Mouse (Mus musculus): ENCODE results near the gene Cadps.

The Cadps gene

DNA sequence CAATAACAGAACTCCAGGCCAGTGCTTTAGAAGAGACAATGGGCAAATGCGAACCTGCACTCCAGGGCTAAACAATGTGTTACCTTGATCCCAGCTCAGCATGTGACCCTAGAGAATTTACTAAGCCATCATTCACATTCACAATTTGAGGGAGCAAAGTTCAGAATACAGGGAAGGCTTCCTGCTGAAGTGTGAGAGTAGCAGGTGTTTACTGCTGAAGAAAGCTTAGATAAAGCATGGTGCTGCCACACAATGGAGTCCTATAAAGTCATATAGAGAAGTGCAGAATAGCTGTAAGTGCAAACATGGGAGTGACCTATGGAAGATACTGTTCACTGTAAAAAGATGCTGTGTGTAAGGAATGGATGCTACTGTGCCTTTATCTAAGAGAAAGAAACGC is 91.9 kb downstream of the Cadps start:
- no peak for DNase-seq (ENCODE audit: low spot score in 2 of 2)

DNA sequence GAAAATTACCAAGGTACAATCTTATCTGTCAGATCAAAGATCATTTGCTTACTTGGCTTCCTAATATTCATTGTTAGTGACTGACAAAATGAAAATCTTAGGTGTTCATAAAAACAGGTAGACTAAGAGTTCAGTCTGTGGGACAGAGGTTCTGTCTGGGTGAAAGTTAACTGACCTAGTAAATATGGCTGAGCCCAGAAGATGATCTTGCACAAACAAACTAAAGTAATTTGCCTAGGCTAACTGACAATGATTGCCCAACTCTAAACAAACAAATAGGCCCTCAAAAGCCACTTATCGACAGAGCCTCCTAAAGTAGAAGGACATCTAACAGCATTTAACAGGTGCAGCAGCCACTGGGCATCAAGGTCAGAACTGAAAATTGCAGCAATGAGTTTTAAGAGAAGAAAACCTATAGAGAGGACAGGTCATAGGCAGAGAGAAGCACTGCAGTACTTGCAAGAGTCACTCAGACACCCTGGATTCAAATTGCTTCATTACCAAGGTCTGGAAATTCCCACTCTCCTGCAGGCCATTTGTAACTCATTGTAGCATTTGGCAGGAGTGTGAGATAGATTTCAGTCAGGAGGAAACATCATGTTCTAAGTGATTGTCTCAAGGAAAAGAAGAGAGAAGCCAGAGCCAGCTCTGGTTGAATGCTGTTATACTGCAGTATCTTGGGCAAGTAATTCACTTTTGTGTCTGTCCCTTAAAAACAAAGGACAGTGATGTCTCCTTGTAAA is 100.3 kb downstream of the Cadps start:
- DNase-seq (ENCODE audit: low spot score in 2 of 2) = no peak

- DNase-seq (ENCODE audit: low spot score in 2 of 2) = no peak
These were observed 104.1 kb downstream of the Cadps start for GRCm38 (mm10) chr14:12718766-12719165.

- no peak for DNase-seq (ENCODE audit: low spot score in 2 of 2)
These were observed 106.8 kb downstream of the Cadps start for GRCm38 (mm10) chr14:12715906-12716659.

- DNase-seq (ENCODE audit: low spot score in 2 of 2) = no peak
These were observed 115.5 kb downstream of the Cadps start for GRCm38 (mm10) chr14:12707395-12707794.

DNA sequence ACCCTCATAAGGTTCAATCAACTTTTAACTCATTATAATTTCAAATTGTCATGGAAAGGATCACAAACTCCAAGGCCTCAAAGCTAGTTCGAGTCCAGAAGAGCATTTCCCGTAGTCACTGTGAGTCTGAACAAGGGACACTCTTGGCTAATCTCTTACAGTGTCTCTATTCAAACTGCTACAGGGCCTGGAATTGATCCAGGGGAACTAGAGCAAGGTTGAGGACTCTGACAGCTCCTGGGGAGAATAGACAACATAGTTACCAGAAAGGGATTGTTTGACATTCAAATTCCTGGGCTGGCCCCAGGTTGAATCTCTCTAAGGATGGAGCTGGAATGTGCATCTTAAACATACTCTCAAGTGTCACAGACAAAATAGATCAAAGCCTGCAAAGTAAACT is 118.4 kb downstream of the Cadps start:
- no peak for DNase-seq (ENCODE audit: low spot score in 2 of 2)

GRCm38 (mm10) chr14:12690201-12690600 is 132.7 kb downstream of the Cadps start:
- no peak for DNase-seq (ENCODE audit: low spot score in 2 of 2)

DNA sequence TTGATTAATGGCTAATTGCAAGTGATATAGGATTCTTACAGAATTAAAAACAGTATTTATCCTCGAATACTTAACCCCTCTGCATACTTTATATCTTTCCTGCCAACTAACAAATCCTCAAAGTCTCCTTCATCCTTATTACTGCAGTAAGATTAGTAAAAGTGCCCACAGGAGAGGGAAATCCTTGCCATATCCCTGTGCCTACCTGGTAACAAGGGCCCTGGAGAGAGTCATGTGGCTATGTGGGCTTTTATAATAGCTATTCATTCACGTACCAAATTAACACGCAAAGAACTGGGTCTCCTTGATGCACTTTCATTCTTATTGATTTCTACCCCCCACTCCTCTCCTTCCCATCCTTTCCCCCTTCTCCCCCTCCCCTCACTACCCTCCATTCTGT is 137.9 kb downstream of the Cadps start:
- DNase-seq (ENCODE audit: low spot score in 2 of 2) = no peak

- DNase-seq (ENCODE audit: low spot score in 2 of 2) = no peak
These were observed 141.8 kb downstream of the Cadps start for GRCm38 (mm10) chr14:12680819-12681638.

GRCm38 (mm10) chr14:12661430-12661829 is 161.4 kb downstream of the Cadps start:
- no peak for DNase-seq (ENCODE audit: low spot score in 2 of 2)

DNA sequence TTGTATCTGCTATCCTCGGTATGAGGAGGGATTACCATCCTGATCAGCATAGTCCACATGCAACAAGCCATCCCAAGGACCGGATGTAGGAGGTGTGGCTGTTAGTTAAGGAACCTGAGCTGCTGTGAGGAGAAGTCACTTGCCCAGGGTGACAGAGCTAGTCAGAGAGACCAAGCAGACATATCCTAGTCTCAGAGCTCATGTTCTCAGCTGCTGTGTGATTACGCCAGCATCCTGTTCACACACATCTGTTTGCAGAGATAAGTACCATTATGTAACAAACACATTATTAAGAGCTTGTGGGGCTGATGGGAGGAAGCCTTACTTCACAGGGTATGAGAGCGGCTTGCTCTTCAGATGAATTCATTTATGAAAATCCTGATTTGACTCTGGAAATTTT is 165.5 kb downstream of the Cadps start:
- no peak for DNase-seq (ENCODE audit: low spot score in 2 of 2)

DNA sequence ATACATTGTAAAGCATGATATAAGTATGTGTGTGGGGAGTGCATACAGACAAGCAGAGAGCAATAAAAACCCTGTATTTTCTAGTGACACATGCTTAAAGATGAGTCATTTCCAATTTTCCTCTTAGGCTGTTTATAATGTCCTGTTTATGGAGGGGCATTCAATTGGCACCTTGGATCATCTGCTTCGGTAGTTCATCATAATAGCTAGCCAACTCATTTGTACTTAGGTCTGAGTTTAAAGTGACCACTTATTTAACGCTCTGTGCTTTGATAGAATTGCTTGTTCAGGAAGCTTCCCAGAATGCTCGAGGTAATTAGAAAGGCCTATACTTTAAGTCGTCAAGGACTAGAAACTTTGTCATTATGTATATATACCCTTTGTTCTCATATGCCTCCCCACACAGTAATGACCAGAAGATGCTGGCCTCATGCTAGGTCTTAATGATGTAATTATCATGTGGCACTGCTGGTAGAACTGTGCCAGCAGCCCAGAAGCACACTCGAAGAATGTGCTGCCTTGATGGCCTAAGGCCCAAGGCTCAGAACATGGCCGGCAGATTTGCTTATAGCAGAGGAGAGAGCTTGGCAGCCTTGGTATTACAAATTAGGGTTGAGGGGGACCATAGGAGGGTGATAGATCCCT is 179.9 kb downstream of the Cadps start:
- DNase-seq (ENCODE audit: low spot score in 2 of 2) = no peak

DNA sequence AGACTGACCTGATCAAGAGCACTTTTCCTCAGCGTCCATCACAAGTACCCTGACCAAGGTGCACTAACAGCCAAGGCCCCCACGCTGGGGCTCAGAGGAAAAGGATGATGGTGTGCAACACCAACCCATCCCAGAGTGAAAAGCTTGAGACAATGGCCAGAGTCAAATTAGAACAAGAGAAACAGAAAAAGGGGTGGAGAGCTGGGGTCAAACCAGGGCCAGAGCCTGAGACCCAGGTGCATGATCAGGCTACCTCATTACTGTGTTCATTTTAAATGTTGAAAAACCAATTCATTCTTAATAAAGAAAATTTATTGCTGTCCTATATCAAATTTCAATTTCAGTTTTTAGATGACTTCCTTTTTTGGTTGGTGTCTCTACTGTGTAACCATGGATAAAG is 184.1 kb downstream of the Cadps start:
- DNase-seq (ENCODE audit: low spot score in 2 of 2) = no peak

DNA sequence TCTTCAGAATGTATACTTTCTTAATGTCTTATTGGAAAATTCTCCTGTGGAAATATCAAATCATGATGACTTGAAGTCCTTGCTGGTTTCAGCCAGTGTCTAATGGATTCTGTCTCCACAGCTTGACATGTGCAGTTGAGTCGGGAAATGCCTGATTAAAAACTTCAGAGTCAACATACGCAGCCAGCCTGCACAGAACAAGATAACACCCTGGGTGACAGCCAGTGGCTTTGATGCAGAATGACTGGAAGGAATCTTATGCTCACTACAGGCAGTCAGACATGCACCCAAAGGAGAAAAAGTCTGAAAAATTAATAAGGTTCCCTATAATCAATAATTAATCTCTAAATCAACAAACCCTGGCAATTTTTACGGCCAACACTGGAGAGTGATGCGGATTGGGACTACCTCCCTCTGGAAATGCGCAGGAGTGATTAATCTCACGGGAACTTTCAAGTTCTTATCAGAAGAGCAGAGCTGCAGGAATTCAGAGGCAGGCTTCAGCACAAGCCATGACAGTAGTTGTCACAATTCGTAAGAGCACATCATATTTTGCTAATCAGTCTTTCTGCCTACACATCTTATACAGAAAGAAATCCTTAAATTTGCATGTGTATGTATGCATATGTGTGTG is 185.6 kb downstream of the Cadps start:
- DNase-seq (ENCODE audit: low spot score in 2 of 2) = no peak

DNA sequence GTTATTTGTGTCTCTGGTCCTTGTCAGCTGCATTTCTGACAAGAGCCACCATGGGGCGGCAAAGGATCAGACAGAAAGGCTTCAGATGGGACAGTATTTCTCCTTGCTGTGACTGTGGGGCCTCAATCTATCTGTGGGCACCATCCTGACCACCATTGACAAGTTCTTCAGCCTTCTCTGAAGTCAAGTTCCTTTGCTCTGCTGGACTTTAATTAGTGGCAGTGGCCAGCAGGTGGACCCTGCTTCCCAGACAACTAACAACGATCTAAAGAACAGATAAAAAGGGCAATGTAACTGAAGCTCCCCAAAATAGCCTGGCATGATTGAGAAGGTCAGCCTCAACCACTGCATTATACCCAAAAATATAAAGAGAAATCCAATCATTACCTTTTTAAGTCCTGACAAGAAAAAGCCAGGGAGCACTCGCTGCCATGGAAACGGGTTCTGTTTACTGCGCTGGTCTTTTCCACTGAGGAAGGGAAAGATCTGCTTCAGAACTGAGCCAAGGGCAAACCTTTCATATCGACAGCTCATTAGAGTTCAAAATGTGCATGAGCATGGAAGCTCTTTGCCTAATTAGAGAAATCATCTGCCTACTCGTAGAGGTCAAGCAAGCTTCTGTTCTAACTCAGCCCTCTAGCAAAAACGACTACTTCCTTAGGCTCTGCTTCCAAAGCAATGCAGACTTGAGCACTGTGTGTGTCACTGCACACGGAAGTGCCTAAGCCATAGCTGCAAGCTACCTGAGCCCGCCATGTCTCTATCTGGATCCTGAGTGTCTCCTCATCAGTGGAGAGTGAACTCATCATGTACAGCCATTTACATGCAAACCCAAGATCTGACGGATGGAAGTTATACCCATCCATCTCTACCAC is 198.4 kb downstream of the Cadps start:
- DNase-seq (ENCODE audit: low spot score in 2 of 2) = peak in 1 of 2 experiments; percentile 10

GRCm38 (mm10) chr14:12607025-12607424 is 215.9 kb downstream of the Cadps start:
- DNase-seq (ENCODE audit: low spot score in 2 of 2) = no peak

DNA sequence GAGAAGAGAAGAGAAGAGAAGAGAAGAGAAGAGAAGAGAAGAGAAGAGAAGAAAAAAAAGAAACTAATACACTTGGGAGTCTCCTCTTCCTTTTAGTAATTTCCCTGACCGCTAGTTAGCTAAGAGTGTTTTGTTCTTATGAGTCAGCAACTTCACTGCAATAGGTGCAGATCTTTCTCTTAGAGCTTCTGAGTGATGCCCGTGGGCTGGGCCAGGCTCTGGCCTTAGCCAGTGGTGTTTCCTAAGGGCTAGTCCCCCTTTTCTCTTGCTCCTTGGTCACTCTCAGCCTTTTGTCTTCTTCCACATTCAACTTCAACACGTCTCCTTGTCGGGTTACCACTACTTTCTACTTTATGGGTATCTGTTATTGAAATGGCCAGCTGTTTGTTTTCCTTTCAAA is 216.7 kb downstream of the Cadps start:
- DNase-seq (ENCODE audit: low spot score in 2 of 2) = no peak

GRCm38 (mm10) chr14:12602080-12602479 is 220.8 kb downstream of the Cadps start:
- no peak for DNase-seq (ENCODE audit: low spot score in 2 of 2)

- no peak for DNase-seq (ENCODE audit: low spot score in 2 of 2)
These were observed 227.6 kb downstream of the Cadps start for GRCm38 (mm10) chr14:12595326-12595725.

DNA sequence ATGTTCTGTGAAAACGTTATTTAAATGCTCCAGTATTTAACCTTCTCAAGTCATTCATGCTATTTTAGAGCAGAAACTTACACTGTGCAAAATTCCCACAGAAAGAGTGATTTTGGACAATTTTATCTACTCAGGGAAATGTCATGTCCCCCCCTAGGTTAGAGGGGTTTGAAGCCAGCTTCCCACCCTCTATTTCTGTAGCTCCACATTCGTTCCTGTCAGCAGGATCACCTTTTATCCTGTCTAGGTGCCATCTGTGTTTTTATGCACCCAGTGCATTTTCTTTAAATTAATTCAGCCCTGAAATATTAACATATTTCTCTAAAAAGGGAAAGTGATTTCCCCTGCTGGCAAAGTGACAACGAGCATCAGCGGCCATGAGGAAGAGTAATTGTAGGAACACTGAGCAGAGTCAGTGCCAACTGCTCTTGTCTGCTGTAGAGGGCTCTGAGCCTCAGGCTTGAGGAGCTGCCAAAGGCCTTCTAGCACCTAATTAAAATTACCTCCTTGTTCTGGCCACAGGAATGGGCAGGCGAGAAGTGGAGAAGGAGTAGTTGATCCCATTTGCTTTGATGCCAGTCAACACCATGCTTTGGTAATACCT is 230.3 kb downstream of the Cadps start:
- DNase-seq (ENCODE audit: low spot score in 2 of 2) = no peak
